Comparison of ENCODE assay signal across 8 mouse cellular contexts in the genomic region with DNA sequence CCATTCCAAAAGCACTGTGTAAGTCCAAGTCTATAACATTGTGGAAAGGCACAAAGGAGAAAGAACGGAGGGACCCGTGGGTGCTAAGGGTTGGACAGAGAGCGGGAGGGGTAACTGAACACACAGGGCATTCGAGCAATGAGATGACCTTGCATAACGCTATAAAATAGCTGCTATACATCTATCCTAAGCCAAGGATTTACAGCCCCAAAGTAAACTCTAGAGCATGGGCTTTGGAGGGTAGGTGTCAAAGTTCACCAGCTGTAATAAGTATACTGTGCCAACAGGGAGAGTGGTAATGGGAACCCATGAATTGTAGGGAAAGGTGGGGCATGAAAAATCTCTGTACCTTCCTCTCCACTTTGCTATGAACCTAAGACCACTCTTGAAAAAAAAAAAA. TPM values are rescaled to one million over a fixed set of nuclear protein-coding genes. Genes with fewer than 3 reads are reported as not detected.
DNase-seq lines count a peak whose midpoint lies in the region; ATAC-seq and TF ChIP-seq lines count a peak whose summit lies in the region.

A gene (minus strand): TSS at position 12 of the 400 bp plus-strand sequence.

- no peak within 1 kb of the TSS for H3K27ac ChIP-seq in midbrain, embryonic 13.5 days

- no peak within 1 kb of the TSS for H3K9ac ChIP-seq in midbrain, embryonic 13.5 days (replicated peaks)

- no peak for ATAC-seq in frontal cortex, adult (ENCODE audit: low TSS enrichment)
- no peak for ATAC-seq in granulocyte monocyte progenitor cell, adult 5-6 weeks (replicated peaks; ENCODE audit: poor library complexity, severe bottlenecking)
- ATAC-seq in midbrain, embryonic 13.5 days: no peak

- H3K9me3 ChIP-seq in midbrain, embryonic 13.5 days: peaks cover 5% of the 10 kb centered on the region

- TF ChIP-seq CTCF in brain, embryonic 14.5 days (IDR thresholded peaks at IDR 0.05; ENCODE audit: borderline replicate concordance, extremely low read depth, insufficient read depth, insufficient read length): no peak

- no peaks in the 10 kb centered on the region for H3K27me3 ChIP-seq in midbrain, embryonic 13.5 days

- 0 out of 2 replicates have a peak, but pooled peaks cover under 1% of the 10 kb centered on the region for H3K4me1 ChIP-seq in midbrain, embryonic 13.5 days (replicated peaks)

- DNase-seq in frontal cortex, adult 2 months (ENCODE audit: extremely low spot score in 1 of 2, low spot score in 1 of 2): no peak
- no peak for DNase-seq in brain, embryonic 14.5 days (ENCODE audit: low read depth)
- DNase-seq in layer of hippocampus, postnatal 10 days (ENCODE audit: low spot score in 2 of 2): no peak
- DNase-seq in retina, embryonic 14.5 days (ENCODE audit: low spot score): no peak
- no peak for DNase-seq in cerebellum, postnatal 4 days (ENCODE audit: low spot score in 2 of 2)

- no peak within 1 kb of the TSS for H3K4me3 ChIP-seq in midbrain, embryonic 13.5 days (replicated peaks)

- 93% methylated on average over 5 of the region's 5 CpGs for WGBS in midbrain, embryonic 13.5 days

- TF ChIP-seq POLR2A in brain, embryonic 14.5 days (IDR thresholded peaks at IDR 0.05; ENCODE audit: borderline replicate concordance, extremely low read depth, insufficient read depth, insufficient read length, poor library complexity, severe bottlenecking): no peak

- no peaks in the 10 kb centered on the region for H3K36me3 ChIP-seq in midbrain, embryonic 13.5 days

- H3K4me2 ChIP-seq in midbrain, embryonic 13.5 days (replicated peaks): no peak within 1 kb of the TSS

RNA-seq across cellular contexts. Expression of the gene that starts here (rescaled TPM):
- 66.4 and 73.9 TPM in 2 replicates for polyA plus RNA-seq in frontal cortex, adult 2 months (2012; rRNA removed)
- 36.7 and 43.9 TPM in 2 replicates for polyA plus RNA-seq in brain, embryonic 14.5 days (2012; rRNA removed)
- total RNA-seq in granulocyte monocyte progenitor cell, adult 5-6 weeks (2014; fragmentation: Nextera tagmentation): 114 and 138 TPM in 2 replicates
- 177 and 178 TPM in 2 replicates for total RNA-seq in granulocyte monocyte progenitor cell, adult 5-6 weeks (2017)
- 100 to 1,000 TPM; 108 to 123 TPM for total RNA-seq in layer of hippocampus, postnatal 10 days (2021)
- 80.9 and 96.4 TPM in 2 replicates for polyA plus RNA-seq in midbrain, embryonic 13.5 days (2015; fragmentation: Nextera tagmentation; extraction: Ambion mirVana)
